Mouse (Mus musculus) brain, embryonic 14.5 days (tissue): ENCODE data around the gene Srsf2.

Experiments
- CTCF ChIP-seq: fragments of 200-500 bp; IDR thresholded peaks from 2 replicates; pipeline ENCODE4 v1.5.1; 2012; ENCODE audit warnings: inconsistent platforms, mild to moderate bottlenecking, moderate library complexity, borderline replicate concordance; ENCODE audit not compliant: insufficient read depth, insufficient read length; ENCODE audit errors: extremely low read depth
- POLR2A ChIP-seq: fragments of 200-500 bp; IDR thresholded peaks from 2 replicates; pipeline ENCODE4 v1.6.1; 2012; ENCODE audit warnings: mild to moderate bottlenecking, inconsistent platforms, borderline replicate concordance; ENCODE audit not compliant: poor library complexity, insufficient read depth, insufficient read length, severe bottlenecking; ENCODE audit errors: extremely low read depth

- TF ChIP-seq CTCF: no peak
- TF ChIP-seq POLR2A: no peak
Measured at GRCm38 (mm10) chr11:116868129-116868528, 15.2 kb upstream of the Srsf2 start.
